Mouse (Mus musculus): Measurements from ENCODE around the gene Henmt1.
A peak's percentile ranks its signal among the peaks of the same experiment; 100 is the strongest.

The Henmt1 gene

GRCm38 (mm10) chr3:108997762-108998161, 58.1 kb downstream of the Henmt1 start:
- DNase-seq (ENCODE audit: low read depth) = peak; percentile 87

DNA sequence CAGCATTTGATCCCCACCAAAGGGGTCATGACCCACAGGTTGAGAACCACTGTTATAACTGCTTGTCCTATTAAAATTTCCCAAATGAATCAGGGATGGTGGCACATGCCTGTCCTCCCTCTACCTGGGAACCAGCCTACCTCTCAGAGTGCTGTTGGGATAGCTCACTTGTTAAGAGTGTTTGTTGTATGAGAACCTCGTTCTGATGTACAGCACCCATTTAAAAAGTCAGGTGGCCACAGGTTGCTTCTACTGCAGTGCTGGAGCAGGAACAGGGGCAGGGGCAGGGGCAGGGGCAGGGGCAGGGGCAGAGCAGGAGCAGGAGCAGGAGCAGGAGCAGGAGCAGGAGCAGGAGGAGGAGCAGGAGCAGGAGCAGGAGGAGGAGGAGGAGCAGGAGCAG, 59.5 kb downstream of the Henmt1 start:
- DNase-seq (ENCODE audit: low read depth) = no peak

DNA sequence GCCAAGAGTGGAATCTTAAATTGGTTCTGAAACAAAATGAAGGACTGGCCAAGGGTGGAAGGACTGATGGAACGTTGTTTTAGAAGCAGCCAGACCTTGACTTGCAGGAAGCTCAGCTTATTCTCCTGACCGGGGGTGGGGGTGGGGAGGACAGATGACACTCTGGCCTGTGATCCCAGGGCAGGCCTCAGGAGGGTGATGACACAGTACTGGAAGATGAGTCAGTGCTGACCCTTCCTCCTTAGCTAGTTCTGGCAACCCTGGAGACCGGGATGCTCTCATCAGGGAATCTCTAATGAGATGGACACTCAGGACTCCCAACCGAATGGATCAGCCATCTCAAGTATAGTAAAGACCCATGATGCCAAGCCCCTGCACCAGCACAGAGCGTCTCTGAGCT, 66.1 kb downstream of the Henmt1 start:
- DNase-seq (ENCODE audit: low read depth) = no peak

DNA sequence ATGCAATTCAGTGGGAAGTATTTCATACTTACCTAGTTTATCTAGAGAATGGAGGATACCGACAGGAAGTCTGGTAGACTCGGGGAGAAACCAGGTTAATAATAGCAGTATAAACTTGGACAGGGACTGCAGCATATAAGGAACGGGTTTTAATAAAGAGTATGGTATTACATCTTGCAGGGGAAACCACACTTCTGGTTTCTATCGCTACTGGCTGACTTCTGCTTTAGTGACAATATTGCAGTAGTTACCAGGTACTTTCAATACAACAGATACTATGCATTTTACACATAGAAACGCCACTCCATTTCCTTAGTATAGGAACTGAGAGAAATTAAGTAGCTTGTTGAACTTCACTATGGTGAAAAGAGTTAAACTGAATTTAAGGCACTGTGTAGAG, 68.5 kb downstream of the Henmt1 start:
- DNase-seq (ENCODE audit: low read depth) = peak; percentile 46

All from 416B (cell line).